Mouse (Mus musculus): ENCODE data around the gene E2f6. TPM values are rescaled to one million over a fixed set of nuclear protein-coding genes. Genes with fewer than 3 reads are reported as not detected.

Gene E2f6
- total and polyA plus RNA-seq, 3 experiments = 9.3 to 36.1 (median 20.0) TPM

DNA sequence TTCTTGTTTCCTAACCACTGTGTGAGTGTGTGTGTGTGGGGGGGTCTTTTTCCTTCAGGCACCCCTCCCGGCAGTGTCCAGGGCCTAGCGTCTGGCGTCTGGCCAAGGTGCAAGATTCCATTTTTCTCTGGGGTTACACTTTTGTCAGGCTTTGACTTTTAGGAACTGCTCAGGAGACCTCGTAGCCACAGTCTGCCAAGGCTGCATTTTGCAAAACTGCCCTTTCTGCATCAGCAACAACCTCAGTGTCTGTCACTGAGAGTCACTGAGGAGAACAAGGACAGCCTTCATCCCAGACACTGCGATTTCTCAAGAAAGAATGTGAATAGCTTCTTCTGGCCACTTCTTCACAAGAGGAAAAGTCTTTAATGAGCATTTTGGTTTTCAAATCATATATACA, 66.4 kb downstream of the E2f6 start:
- Histone ChIP-seq H3K27ac (ENCODE audit: insufficient read depth, low read depth) (no peak overlapping the region), H3K36me3 (replicated peaks in 1 of 2; ENCODE audit: control insufficient read depth in 1 of 2, insufficient read depth in 1 of 2, low read length in 1 of 2) (no peaks in the 10 kb centered on the region), H3K4me1 (ENCODE audit: control insufficient read depth in 1 of 2, insufficient read depth in 2 of 2) (peaks cover 49 to 75% of the 10 kb centered on the region in 2 experiments), H3K27me3 (replicated peaks) (no peaks in the 10 kb centered on the region), H3K4me3 (replicated peaks in 1 of 3; ENCODE audit: low read depth in 2 of 3, low read length in 2 of 3, poor library complexity in 1 of 3) (no peak overlapping the region), H3K9ac (ENCODE audit: insufficient read depth, low read depth) (no peak overlapping the region), H3K9me3 (replicated peaks; ENCODE audit: low read length) (no peaks in the 10 kb centered on the region), H3K4me2 (ENCODE audit: insufficient read depth, low read depth, poor library complexity, severe bottlenecking) (no peak overlapping the region; the same call in 1 of the 2 replicates), H3K79me2 (replicated peaks; ENCODE audit: control insufficient read depth, extremely low read depth, insufficient read depth, poor library complexity, severe bottlenecking) (no peaks in the 10 kb centered on the region)
- dilution Hi-C loops (cut with MboI; ENCODE audit: extremely low pct_ligation_motif_present, extremely low pct_unique_long_range_greater_than_20kb, low sequenced_read_pairs) (no loop called here), in situ Hi-C loops (cut with MboI; ENCODE audit: low pct_ligation_motif_present, low pct_unique_long_range_greater_than_20kb, low sequenced_read_pairs) (no loop called here)
- TF ChIP-seq ETS1 (conservative IDR thresholded peaks at IDR 0.05; ENCODE audit: low read depth, low read length) (no peak), SMC3 (IDR thresholded peaks at IDR 0.05; ENCODE audit: low read depth, low read length) (no peak), MAX (IDR thresholded peaks at IDR 0.05; ENCODE audit: low read length) (no peak), RCOR1 (conservative IDR thresholded peaks at IDR 0.05; ENCODE audit: low read depth, low read length) (no peak), ZKSCAN1 (IDR thresholded peaks at IDR 0.05; ENCODE audit: borderline replicate concordance, low read depth, low read length) (no peak)
- no peak for DNase-seq (ENCODE audit: extremely low read depth)

DNA sequence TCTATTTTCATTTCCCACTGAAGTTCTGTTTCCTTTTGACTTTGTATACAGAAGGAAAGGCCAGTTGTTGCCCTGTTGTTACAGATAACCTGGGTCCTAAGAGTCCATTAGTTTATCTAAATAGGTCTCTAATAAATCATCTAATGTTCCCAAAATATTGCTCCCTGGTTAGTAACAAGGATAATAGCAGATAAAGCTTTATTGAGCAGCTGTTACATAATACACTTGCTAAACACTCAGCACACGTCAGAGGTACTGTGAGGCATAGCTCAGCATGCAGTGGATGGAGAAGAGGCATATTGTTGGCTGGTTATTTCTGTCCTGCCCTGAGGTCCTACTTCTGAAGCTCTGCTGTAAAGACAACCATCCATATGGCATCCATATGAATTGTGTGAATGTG, 66.9 kb downstream of the E2f6 start:
- H3K4me1 ChIP-seq (ENCODE audit: control insufficient read depth in 1 of 2, insufficient read depth in 2 of 2) = peaks cover 49 to 70% of the 10 kb centered on the region in 2 experiments
- no peak overlapping the region for H3K27ac ChIP-seq (ENCODE audit: insufficient read depth, low read depth)
- TF ChIP-seq ZNF384 (IDR thresholded peaks at IDR 0.05; ENCODE audit: low read depth, low read length) (no peak), IRF4 (IDR thresholded peaks at IDR 0.05; ENCODE audit: low read depth, low read length) (peak; percentile 43; the same call in 1 of the 2 replicates)
- no peaks in the 10 kb centered on the region for H3K27me3 ChIP-seq (replicated peaks)
- dilution Hi-C loops (cut with MboI; ENCODE audit: extremely low pct_ligation_motif_present, extremely low pct_unique_long_range_greater_than_20kb, low sequenced_read_pairs) (no loop called here), in situ Hi-C loops (cut with MboI; ENCODE audit: low pct_ligation_motif_present, low pct_unique_long_range_greater_than_20kb, low sequenced_read_pairs) (no loop called here)
- no peaks in the 10 kb centered on the region for H3K36me3 ChIP-seq (replicated peaks in 1 of 2; ENCODE audit: control insufficient read depth in 1 of 2, insufficient read depth in 1 of 2, low read length in 1 of 2)
- H3K4me2 ChIP-seq (ENCODE audit: insufficient read depth, low read depth, poor library complexity, severe bottlenecking) = no peak overlapping the region
- H3K4me3 ChIP-seq (replicated peaks in 1 of 3; ENCODE audit: low read depth in 2 of 3, low read length in 2 of 3, poor library complexity in 1 of 3) = no peak overlapping the region
- H3K9ac ChIP-seq (ENCODE audit: insufficient read depth, low read depth) = no peak overlapping the region
- no peak for DNase-seq (ENCODE audit: extremely low read depth)
- H3K79me2 ChIP-seq (replicated peaks; ENCODE audit: control insufficient read depth, extremely low read depth, insufficient read depth, poor library complexity, severe bottlenecking) = no peaks in the 10 kb centered on the region
- no peaks in the 10 kb centered on the region for H3K9me3 ChIP-seq (replicated peaks; ENCODE audit: low read length)

DNA sequence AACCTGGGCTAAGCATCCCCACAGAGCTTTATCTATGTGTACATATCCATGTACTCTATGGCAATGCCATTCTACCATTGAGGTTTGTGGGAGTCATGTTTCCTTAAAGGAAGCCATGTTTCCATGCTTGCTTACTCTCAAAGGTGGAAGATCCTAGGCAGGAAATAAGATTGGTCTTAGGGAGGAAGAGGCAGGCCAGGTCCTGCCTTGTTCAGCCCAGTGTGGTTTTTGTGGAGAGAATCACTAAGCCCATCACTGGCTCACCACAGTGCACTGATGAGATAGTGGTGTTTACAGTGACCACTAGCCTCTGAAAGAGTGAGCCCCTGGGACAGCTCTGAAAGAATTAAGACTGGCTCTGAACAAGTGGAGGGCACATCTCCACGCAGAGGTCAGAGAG, 68.6 kb downstream of the E2f6 start:
- DNase-seq (ENCODE audit: extremely low read depth) = no peak
- in situ Hi-C loops (cut with MboI; ENCODE audit: low pct_ligation_motif_present, low pct_unique_long_range_greater_than_20kb, low sequenced_read_pairs) = no loop called here
- H3K36me3 ChIP-seq (replicated peaks in 1 of 2; ENCODE audit: control insufficient read depth in 1 of 2, insufficient read depth in 1 of 2, low read length in 1 of 2) = no peaks in the 10 kb centered on the region
- no peak overlapping the region for H3K9ac ChIP-seq (ENCODE audit: insufficient read depth, low read depth)
- no peaks in the 10 kb centered on the region for H3K9me3 ChIP-seq (replicated peaks; ENCODE audit: low read length)
- no peaks in the 10 kb centered on the region for H3K79me2 ChIP-seq (replicated peaks; ENCODE audit: control insufficient read depth, extremely low read depth, insufficient read depth, poor library complexity, severe bottlenecking)
- peaks cover 34 to 53% of the 10 kb centered on the region in 2 experiments for H3K4me1 ChIP-seq (ENCODE audit: control insufficient read depth in 1 of 2, insufficient read depth in 2 of 2)
- TF ChIP-seq NRF1 (IDR thresholded peaks at IDR 0.05; ENCODE audit: low read depth, low read length) = no peak
- TF ChIP-seq ZKSCAN1 (IDR thresholded peaks at IDR 0.05; ENCODE audit: borderline replicate concordance, low read depth, low read length) = no peak
- no peak for TF ChIP-seq JUN (IDR thresholded peaks at IDR 0.05; ENCODE audit: insufficient read depth, low read depth, low read length)
- no peaks in the 10 kb centered on the region for H3K27me3 ChIP-seq (replicated peaks)
- no peak overlapping the region for H3K27ac ChIP-seq (ENCODE audit: insufficient read depth, low read depth)
- no peak overlapping the region for H3K4me2 ChIP-seq (ENCODE audit: insufficient read depth, low read depth, poor library complexity, severe bottlenecking)
- H3K4me3 ChIP-seq (replicated peaks in 1 of 3; ENCODE audit: low read depth in 2 of 3, low read length in 2 of 3, poor library complexity in 1 of 3) = no peak overlapping the region
- dilution Hi-C loops (cut with MboI; ENCODE audit: extremely low pct_ligation_motif_present, extremely low pct_unique_long_range_greater_than_20kb, low sequenced_read_pairs) = no loop called here
